Mouse (Mus musculus) T-helper 17 cell (primary cell): Measurements from ENCODE around the gene Vps4a.

Experiments
- in situ Hi-C, 2 experiments: fragments of 300-600 bp; cut with MboI, MseI; formaldehyde crosslinking; loops; 1 replicate in 1 of 2; 2 replicates in 1 of 2; pipeline ENCODE4 v1.15.1; 2025; ENCODE audit warnings: high pct_unique_total_duplicates in 2 of 2

The Vps4a gene

DNA sequence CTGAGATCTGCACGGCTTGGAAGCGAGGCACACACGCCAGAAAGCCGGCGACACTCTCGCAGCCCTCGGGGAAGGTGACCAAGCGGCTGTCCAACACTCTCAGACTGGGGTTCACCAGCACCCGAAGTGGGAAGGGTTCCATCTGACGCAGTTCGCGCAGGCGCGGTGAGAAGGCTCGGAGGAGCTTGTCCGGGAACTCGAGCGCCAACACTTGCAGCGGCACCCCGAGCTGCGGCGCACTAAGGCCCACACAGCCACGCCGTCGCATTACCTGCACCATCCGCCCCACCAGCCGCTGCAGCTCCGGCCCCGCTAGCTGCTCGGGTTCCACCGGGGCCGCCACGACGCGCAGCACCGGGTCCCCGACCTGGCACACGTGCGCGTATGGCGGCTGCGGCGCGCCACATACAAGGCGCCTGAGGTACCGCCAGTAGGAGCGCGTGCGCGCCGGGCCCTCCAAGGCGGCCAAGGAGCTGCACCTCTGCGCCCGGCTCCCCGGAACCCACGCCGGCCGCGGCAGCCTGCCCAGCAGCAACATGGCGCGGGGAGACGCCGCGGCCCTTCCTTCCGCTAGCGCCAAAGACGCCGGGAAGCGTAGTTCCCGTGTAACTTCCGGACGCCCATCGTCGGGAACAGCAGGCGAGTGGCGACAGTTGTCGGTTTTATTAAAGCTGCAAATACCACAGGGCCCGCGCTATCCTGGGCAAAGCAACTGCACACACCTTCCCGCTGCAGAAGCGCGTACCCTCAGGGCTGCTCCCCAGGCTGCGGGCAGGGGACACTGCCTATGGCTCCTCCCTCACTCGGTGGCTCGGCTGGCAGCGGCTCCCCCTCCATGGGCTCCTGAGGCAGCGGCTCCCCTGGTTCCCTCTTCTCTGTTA, 17.3 kb downstream of the Vps4a start, which contains the start of gene Pdf:
TSS of gene Pdf (minus strand) at position 554 of the 881 bp plus-strand sequence.
- in situ Hi-C loops = no loop called here

DNA sequence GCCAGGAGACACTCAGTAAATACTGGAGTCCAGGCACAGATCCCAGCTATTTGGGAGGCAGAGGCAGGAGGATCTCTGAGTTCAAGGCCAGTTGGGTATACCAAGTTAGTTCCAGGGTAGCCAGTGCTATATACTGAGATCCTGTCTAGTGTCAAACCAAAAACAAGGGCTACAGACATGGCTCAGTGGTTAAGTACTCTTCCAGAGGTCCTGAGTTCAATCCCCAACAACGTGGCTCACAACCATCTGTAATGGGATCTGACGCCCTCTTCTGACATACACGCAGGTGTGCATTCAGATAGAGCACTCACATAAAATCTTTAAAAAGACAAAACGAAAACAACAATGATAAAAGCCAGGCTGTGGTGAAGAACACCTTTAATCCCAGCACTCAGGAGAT, 18.5 kb downstream of the Vps4a start:
- in situ Hi-C loops = no loop called here

DNA sequence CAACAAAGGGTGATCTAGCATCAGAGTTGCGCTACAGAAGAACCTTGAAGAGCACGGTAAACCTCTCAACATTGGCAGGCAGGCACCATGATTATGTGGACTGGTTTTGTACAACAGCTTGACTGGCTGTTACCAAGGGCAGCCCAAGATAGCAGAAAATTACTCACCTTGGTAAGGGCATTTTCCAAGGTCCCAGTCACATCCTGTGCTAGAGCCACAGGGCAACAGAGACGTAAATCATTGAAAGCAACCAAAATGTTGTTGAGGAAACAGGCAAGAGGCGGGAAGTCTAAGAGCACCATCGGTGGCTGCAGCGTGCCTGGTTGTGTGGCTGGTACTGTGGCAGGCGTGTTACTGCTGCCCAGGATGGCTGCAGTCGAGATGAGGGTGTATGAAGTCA, 21.0 kb downstream of the Vps4a start:
- in situ Hi-C loops = no loop called here

DNA sequence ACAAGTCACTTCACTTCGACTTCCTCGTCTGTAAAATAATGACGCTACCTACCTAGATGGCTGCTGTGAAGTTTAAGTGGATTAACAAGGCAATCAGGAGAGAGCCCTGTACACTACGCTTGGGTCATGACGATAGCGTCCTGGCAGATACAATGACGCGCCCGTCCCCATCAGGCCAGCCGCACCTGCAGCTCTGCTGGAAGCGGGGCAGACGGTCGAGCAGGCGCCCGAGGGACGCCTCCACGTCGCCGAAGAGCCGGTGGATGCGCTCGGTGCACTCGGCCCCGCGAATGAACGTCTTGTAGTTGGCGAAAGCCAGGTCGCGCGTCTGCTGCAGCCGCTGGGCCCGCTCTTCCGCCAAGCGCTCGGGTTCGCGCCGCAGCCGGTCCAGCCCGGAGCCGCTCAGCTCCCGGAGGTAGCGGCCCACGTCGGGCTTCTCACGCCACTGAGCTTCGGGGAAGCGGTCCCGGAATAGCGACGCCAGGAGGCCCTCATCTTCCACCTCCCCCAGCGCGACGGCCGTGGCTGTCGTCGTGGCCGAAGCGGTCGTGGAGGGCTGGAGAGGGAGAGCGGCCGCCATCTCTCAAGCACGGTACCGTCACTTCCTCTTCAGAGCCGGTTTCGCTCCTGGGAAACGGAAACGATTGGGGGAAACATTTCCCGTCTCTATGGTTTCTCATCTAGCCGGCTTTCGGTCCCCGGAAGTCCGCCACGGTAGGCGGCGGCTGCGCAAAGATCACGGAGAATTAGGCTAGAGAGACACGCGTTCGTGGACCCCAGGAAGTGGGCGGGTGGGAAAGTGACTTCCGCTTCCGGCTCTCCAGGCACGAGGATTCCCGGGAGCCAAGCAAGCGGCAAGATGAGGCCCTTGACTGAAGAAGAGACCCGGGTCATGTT, 25.3 kb downstream of the Vps4a start, which contains the start of the genes Cog8 and Nip7:
TSS of gene Cog8 (minus strand) at position 614 of the 897 bp plus-strand sequence.
TSS of gene Nip7 (plus strand) at position 802 of the 897 bp plus-strand sequence.
- in situ Hi-C loops = no loop called here

DNA sequence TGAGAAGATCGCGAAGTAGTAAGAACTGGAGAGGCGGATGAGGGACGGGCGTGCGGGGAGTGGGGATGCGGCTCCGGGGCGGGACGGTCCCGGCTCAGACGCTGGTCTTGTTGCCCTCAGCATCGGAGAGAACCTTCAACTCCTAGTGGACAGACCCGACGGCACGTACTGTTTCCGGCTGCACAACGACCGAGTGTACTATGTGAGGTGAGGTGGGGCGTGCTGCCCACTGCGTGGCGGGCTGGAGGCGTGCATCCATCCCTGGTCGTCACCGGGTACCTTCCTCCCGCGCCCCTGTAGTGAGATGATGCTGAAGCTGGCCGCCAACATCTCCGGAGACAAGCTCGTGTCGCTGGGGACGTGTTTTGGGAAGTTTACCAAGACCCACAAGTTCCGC, 25.9 kb downstream of the Vps4a start:
- in situ Hi-C loops = no loop called here

DNA sequence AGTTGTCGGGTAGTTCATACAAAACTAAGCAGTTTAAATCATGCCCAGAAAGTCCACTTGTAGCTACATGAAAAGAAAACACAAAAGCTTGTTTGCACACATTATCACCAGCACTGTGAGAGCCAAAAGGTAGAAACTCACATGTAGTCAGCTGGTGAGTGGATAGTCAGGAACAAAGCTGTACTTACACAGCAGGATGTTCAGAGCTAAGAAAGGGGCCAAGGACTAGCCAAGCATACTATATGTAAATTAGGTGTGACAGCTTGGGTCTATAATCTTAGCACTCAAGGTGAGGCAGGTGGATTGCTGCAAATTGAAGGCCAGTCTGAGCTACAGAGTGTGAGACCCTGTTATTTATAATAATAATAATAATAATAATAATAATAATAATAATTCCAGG, 31.6 kb downstream of the Vps4a start:
- in situ Hi-C loops = no loop called here

DNA sequence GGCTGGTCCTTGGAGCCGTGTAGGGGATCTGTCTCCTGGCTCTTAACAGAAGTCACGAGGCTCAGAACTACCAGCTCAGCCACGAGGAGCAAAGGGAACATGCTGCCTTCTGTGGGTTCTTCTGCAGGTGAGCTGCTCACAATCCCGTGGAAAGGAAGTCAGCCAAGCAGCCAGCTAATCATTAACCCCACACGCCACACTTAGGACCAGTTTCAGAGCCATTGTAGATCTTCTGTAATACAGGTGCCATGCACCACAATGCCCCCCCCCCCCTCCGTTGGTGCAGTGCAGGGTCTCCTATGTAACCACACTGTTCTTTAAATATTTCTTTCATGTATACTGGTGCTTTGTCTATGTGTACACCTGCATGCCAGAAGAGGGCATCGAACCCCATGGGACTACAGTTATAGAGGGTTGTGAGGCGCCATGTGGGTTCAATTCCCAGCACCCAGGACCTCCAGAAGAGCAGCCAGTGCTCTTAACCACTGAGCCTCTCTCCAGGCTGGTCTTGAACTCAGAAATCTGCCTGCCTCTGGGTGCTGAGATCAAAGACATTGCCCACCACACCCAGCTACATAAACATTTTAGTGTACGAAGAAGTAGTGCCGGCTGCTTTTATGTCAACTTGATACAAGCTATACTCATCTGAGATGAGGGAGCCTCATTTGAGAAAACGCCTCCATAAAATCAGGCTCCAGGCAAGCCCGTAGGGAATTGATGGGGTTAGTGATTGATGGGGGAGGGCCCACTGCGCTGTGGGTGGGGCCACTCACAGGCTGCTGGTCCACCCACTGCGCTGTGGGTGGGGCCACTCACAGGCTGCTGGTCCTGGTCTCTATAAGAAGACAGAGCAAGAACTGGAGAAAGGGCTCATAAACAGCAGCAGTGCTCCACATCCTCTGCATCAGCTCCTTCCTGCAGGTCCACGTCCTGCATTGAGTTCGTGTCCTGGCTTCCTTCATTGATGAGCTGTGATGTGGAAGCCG, 34.8 kb downstream of the Vps4a start, which contains the start of gene Tmed6:
TSS of gene Tmed6 (minus strand) at position 134 of the 986 bp plus-strand sequence.
- in situ Hi-C loops = no loop called here

DNA sequence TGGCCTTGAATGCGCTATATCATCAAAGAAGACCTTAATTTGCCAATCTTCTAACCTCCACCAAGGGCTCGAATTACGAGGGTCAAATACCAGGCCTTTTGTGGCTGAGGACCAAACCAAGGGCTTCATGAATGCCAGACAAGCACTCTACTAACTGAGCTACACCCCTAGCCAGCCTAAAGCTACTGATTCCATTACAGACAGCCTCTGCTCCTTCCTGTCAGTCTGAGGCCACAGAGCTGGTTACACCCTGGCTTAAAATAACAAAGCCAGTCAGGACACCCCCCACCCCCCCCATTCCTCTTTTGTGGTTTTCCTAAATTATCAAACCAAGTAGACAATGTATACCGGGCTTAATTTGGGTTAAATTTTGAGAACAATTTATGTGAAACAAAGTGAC, 42.7 kb downstream of the Vps4a start:
- in situ Hi-C loops = no loop called here

DNA sequence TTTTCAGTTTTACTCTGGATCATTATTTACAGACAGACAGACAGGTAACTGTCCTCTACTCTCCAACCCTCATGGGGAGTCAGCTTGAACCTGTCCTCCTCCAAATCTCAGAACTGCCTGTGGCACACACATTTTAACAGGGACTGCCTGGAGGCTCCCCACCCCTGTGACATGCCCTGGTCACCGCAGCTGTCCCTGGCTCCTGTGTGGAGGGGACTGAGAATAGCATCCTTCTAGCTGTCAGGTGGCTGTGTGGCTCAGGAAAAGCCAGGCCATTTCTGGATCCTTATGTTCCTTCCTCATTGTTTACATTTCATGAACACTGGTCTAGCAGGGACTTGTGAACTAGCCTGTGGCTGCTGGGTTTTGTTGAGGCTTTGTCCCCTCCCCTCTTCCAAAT, 43.1 kb downstream of the Vps4a start:
- in situ Hi-C loops = no loop called here

DNA sequence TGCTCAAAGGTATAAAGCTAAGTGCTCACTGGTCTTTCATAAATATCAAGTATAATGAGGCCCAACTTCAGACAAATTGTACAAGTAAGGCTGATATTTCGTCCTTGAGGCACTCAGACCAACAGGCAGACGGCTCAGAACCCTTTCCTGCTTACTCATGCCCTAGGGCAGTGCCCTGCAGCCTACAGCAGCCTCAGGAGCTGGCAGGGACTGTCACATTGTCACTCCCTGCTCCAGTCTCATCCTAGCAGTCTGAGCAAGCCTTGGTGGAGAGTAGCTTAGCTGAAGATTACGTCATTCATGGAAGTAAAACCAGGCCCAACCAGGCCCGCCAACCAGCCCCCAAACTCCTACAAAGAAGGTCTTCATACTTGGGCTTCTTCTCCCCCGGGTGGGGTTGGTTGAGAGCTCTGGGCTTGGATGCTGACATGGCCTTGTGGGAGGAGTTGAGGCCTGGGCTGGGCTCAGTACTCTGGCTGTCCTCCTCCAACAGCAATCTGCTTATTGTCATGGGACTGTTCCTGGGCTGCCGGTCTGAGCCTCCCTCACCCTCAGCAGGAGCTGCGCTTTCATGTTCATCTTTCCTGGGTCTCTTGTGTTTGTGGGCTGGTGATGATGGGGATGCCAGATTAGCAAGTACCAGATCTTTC, 45.3 kb downstream of the Vps4a start:
- in situ Hi-C loops = no loop called here

DNA sequence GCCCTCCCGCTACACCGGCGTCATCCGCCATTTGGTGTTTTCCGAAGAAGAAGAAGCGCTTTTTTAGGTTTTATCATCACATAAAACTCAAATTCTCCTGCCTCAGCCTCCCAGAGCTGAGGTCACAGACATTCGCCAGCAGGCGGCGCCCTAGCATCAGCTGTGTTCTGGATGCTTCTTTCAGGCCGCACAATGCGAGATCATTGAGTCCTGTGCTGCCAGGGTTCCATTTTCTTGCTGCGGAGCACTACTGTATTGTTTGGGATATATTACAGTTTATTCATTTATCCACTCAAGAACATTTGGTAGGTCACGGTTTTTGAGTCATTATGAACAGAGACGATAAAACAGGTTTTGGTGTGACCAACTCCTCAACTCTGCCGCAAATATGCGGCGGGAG, 54.3 kb downstream of the Vps4a start:
- in situ Hi-C loops = no loop called here

DNA sequence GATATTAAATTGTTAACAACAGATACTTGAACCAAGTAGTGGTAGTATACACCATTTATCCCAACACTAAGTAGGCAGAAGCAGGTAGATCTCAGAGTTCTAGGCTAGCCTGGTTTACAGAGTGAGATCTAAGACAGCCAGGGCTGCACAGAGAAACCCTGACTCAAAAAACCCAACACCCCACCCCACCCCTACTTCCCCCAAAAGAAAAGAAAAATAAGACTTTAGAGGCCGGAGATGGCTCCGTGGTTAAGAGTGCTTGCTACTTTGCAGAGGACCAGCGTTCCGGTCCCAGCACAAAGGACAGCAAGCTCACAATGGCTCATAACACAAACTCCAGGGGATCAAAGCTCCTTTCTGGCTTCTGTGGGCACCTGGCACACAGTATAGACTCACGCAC, 55.0 kb downstream of the Vps4a start:
- in situ Hi-C loops = no loop called here

DNA sequence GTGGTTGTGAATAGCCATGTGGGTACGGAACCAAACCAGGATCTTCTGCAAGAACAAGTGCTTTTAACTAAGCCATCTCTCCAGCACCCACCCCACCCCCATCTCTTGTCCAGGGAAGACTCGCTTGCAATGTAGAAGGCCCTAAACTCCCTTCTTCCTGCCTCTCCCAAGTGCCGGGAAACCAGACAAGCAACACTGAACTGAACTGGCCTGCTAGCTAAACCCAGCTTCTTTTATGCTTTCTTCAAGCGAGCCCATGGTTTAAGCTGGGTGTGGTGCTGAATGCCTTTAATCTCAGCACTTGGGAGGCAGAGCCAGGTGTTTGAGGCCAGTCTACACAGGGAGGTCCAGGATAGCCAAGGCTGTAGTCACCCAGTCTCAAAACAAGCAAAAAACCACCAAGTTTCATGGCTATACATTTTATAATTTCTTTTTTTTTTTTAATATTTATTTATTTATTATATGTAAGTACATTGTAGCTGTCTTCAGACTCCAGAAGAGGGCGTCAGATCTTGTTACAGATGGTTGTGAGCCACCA, 57.6 kb downstream of the Vps4a start:
- in situ Hi-C loops = no loop called here

DNA sequence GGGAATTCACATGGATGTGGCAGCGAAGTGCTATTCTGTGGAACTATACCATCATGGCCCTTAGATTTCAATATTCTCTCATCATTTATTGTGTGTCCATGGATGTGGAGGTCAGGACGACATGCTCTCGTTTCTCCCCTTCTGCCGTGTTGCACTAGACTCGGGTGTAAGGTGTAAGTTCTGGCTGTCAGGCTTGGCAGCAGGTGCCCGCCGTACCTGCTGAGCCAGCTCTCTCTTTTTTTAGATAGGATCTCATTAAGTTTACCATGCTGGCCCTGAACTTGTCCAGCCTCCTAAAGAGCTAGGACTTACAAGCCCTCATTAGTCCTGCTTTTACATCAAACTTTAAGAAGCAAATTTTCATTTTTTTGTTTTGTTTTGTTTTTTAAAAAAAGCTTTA, 59.5 kb downstream of the Vps4a start:
- in situ Hi-C loops = no loop called here
